8 mouse cellular contexts compared by ENCODE assay signal in the genomic region with DNA sequence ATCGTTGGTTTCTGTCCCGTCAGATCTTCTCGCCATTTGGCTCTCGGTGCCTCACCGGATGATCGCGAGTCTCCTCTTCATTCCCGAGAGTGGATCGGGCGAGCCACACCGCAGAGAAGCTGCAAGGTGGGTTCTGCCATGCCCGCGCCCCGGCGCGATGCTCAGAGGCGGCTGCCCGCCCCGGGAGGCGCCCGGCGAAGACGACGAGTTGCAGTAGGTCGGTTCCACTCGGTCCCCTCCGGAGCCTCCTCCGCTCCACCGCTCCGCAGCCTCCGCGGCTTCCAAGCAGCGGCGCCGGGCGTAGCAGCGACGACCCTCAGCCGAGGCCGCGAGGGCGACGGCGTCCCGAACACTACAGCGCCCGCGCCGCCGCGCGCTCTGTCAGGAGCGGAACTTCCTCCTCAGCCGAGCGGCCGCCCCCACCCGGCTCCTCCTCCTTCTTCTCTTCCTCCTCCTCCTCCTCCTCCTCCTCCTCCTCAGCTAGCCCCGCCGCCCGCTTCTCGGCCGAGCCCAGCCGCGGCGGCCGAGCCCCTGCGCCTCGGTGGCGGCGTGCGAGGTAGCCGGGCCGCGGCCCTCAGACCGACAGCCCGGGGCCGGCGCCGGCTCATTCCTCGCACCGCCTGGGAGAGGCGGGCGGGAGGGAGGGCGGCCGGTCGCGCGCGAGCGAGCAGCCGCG. TPM values are rescaled to one million over a fixed set of nuclear protein-coding genes. Genes with fewer than 3 reads are reported as not detected.
DNase-seq lines count a peak whose midpoint lies in the region; ATAC-seq and TF ChIP-seq lines count a peak whose summit lies in the region.

Gene Man1a2 (minus strand): TSS at position 417 of the 676 bp plus-strand sequence.

- peak within 1 kb of the TSS; percentile 68 for H3K4me2 ChIP-seq in CH12.LX (ENCODE audit: insufficient read depth, low read depth, poor library complexity, severe bottlenecking)
- H3K4me2 ChIP-seq in forebrain, embryonic 11.5 days (ENCODE audit: low read depth, low read length, severe bottlenecking), result peak within 1 kb of the TSS; percentile 88
- H3K4me2 ChIP-seq in heart, embryonic 16.5 days (ENCODE audit: low read depth, low read length), result peak within 1 kb of the TSS; percentile 92
- peak within 1 kb of the TSS; percentile 87 for H3K4me2 ChIP-seq in neural tube, embryonic 14.5 days (ENCODE audit: low read depth, low read length)

- H3K27me3 ChIP-seq in CH12.LX (replicated peaks), result no peaks in the 10 kb centered on the region
- H3K27me3 ChIP-seq in forebrain, embryonic 11.5 days (ENCODE audit: control insufficient read depth, insufficient read depth, low read length), result no peaks in the 10 kb centered on the region
- H3K27me3 ChIP-seq in heart, embryonic 16.5 days (ENCODE audit: control insufficient read depth, insufficient read depth, low read length), result no peaks in the 10 kb centered on the region
- no peaks in the 10 kb centered on the region for H3K27me3 ChIP-seq in neural tube, embryonic 14.5 days (ENCODE audit: control insufficient read depth, insufficient read depth, low read length)

- peak; percentile 90 for ATAC-seq in forebrain, embryonic 11.5 days (replicated peaks; ENCODE audit: low FRiP score)
- ATAC-seq in heart, embryonic 16.5 days (replicated peaks; ENCODE audit: extremely low read depth, insufficient read depth, low FRiP score), result peak; percentile 92
- peak; percentile 93 for ATAC-seq in neural tube, embryonic 14.5 days (ENCODE audit: low read depth)

- peak within 1 kb of the TSS; percentile 67 for H3K27ac ChIP-seq in CH12.LX (ENCODE audit: insufficient read depth, low read depth)
- peak within 1 kb of the TSS; percentile 97 for H3K27ac ChIP-seq in forebrain, embryonic 11.5 days (ENCODE audit: low read depth, low read length)
- H3K27ac ChIP-seq in heart, embryonic 16.5 days (ENCODE audit: low read length), result peak within 1 kb of the TSS; percentile 97
- H3K27ac ChIP-seq in neural tube, embryonic 14.5 days (ENCODE audit: low read depth, low read length), result peak within 1 kb of the TSS; percentile 99

- in situ Hi-C loops in CH12.LX (cut with MboI; ENCODE audit: low pct_ligation_motif_present, low pct_unique_long_range_greater_than_20kb, low sequenced_read_pairs), result loop anchor here (25.0 kb wide), 1 partner anchor 273 kb away; no protein-coding TSS in a partner anchor

- dilution Hi-C loops in CH12.LX (cut with MboI; ENCODE audit: extremely low pct_ligation_motif_present, extremely low pct_unique_long_range_greater_than_20kb, low sequenced_read_pairs), result no loop called here

- WGBS in forebrain, embryonic 11.5 days, result under 1% methylated on average over 82 of the region's 92 CpGs
- under 1% methylated on average over 87 of the region's 92 CpGs for WGBS in heart, embryonic 16.5 days
- WGBS in neural tube, embryonic 14.5 days, result under 1% methylated on average over 72 of the region's 92 CpGs

- peak within 1 kb of the TSS; percentile 94 for H3K9ac ChIP-seq in CH12.LX (ENCODE audit: insufficient read depth, low read depth)
- peak within 1 kb of the TSS; percentile 92 for H3K9ac ChIP-seq in forebrain, embryonic 11.5 days (ENCODE audit: low read length)
- H3K9ac ChIP-seq in heart, embryonic 16.5 days (ENCODE audit: low read length), result peak within 1 kb of the TSS; percentile 96
- peak within 1 kb of the TSS; percentile 87 for H3K9ac ChIP-seq in neural tube, embryonic 14.5 days (replicated peaks; ENCODE audit: low read depth, low read length)

- peaks cover 37% of the 10 kb centered on the region for H3K79me2 ChIP-seq in CH12.LX (replicated peaks; ENCODE audit: control insufficient read depth, extremely low read depth, insufficient read depth, poor library complexity, severe bottlenecking)

- no peak for TF ChIP-seq CTCF in CH12.LX (conservative IDR thresholded peaks at IDR 0.05 in 1 of 2, IDR thresholded peaks at IDR 0.05 in 1 of 2; ENCODE audit: low read depth in 2 of 2, low read length in 2 of 2)

- TF ChIP-seq RAD21 in CH12.LX (IDR thresholded peaks at IDR 0.05; ENCODE audit: low read depth, low read length), result no peak

- H3K4me3 ChIP-seq in CH12.LX (replicated peaks in 1 of 3; ENCODE audit: low read depth in 2 of 3, low read length in 2 of 3, poor library complexity in 1 of 3), result peak within 1 kb of the TSS; percentile 77 to 92 (median 89)
- H3K4me3 ChIP-seq in forebrain, embryonic 11.5 days (ENCODE audit: low read depth, low read length), result peak within 1 kb of the TSS; percentile 77
- peak within 1 kb of the TSS; percentile 96 for H3K4me3 ChIP-seq in heart, embryonic 16.5 days (ENCODE audit: low read length)
- H3K4me3 ChIP-seq in neural tube, embryonic 14.5 days (ENCODE audit: low read depth, low read length), result peak within 1 kb of the TSS; percentile 72

- DNase-seq in CH12.LX (ENCODE audit: extremely low read depth), result peak; percentile 79
- DNase-seq in c-Kit-positive CD71-negative TER-119-negative erythroid progenitor cells, embryonic 14.5 days (ENCODE audit: low read depth), result peak; percentile 59
- peak; percentile 89 for DNase-seq in forebrain, embryonic 11.5 days (ENCODE audit: low spot score)
- DNase-seq in kidney, postnatal 36 days, result peak; percentile 89 to 93
- peak; percentile 91 for DNase-seq in lung, adult 18-20 months
- peak; percentile 87 for DNase-seq in testis, postnatal 10 days (ENCODE audit: low spot score)

- peaks cover 3 to 22% of the 10 kb centered on the region in 2 experiments; a peak in 3 of 4 replicates for H3K4me1 ChIP-seq in CH12.LX (ENCODE audit: control insufficient read depth in 1 of 2, insufficient read depth in 2 of 2)
- H3K4me1 ChIP-seq in forebrain, embryonic 11.5 days (replicated peaks; ENCODE audit: control insufficient read depth, insufficient read depth, low read length), result peaks cover 3% of the 10 kb centered on the region; the same call in 1 of the 2 replicates
- H3K4me1 ChIP-seq in heart, embryonic 16.5 days (ENCODE audit: control insufficient read depth, insufficient read depth, low read length), result peaks cover 24% of the 10 kb centered on the region
- peaks cover 30% of the 10 kb centered on the region for H3K4me1 ChIP-seq in neural tube, embryonic 14.5 days (ENCODE audit: control insufficient read depth, insufficient read depth, low read length)

- TF ChIP-seq POLR2A in CH12.LX (IDR thresholded peaks at IDR 0.05; ENCODE audit: low read depth, low read length), result peak; percentile 97

- H3K9me3 ChIP-seq in CH12.LX (replicated peaks; ENCODE audit: low read length), result no peaks in the 10 kb centered on the region
- H3K9me3 ChIP-seq in forebrain, embryonic 11.5 days (ENCODE audit: control insufficient read depth, low read length), result no peaks in the 10 kb centered on the region
- H3K9me3 ChIP-seq in heart, embryonic 16.5 days (replicated peaks; ENCODE audit: control insufficient read depth, low read length), result no peaks in the 10 kb centered on the region
- no peaks in the 10 kb centered on the region for H3K9me3 ChIP-seq in neural tube, embryonic 14.5 days (ENCODE audit: control insufficient read depth, low read length)

- no peak for TF ChIP-seq EP300 in CH12.LX (IDR thresholded peaks at IDR 0.05; ENCODE audit: low read length)

- H3K36me3 ChIP-seq in CH12.LX (replicated peaks in 1 of 2; ENCODE audit: control insufficient read depth in 1 of 2, insufficient read depth in 1 of 2, low read length in 1 of 2), result peaks cover 0 to 3% of the 10 kb centered on the region in 2 experiments
- H3K36me3 ChIP-seq in forebrain, embryonic 11.5 days (ENCODE audit: control insufficient read depth, insufficient read depth, low read length), result no peaks in the 10 kb centered on the region
- no peaks in the 10 kb centered on the region for H3K36me3 ChIP-seq in heart, embryonic 16.5 days (ENCODE audit: control insufficient read depth, insufficient read depth)
- H3K36me3 ChIP-seq in neural tube, embryonic 14.5 days (ENCODE audit: control insufficient read depth, insufficient read depth, low read length), result no peaks in the 10 kb centered on the region

TF ChIP-seq in CH12.LX, 34 proteins besides CTCF, POLR2A, EP300 and RAD21 (continues in another document):
- TF ChIP-seq MAFK (IDR thresholded peaks at IDR 0.05; ENCODE audit: insufficient replicate concordance, low read length), result no peak
- no peak for TF ChIP-seq IRF4 (IDR thresholded peaks at IDR 0.05; ENCODE audit: low read depth, low read length)
- TF ChIP-seq CHD1 (IDR thresholded peaks at IDR 0.05; ENCODE audit: low read depth, low read length), result no peak
- TF ChIP-seq POLR2AphosphoS2 (IDR thresholded peaks at IDR 0.05; ENCODE audit: low read depth, low read length), result peak; percentile 62; the same call in 1 of the 2 replicates
- no peak for TF ChIP-seq ETS1 (conservative IDR thresholded peaks at IDR 0.05; ENCODE audit: low read depth, low read length)
- TF ChIP-seq TCF12 (IDR thresholded peaks at IDR 0.05; ENCODE audit: low read depth, low read length), result peak; percentile 74
- TF ChIP-seq ZNF384 (IDR thresholded peaks at IDR 0.05; ENCODE audit: low read depth, low read length), result no peak
- TF ChIP-seq MEF2A (IDR thresholded peaks at IDR 0.05; ENCODE audit: borderline replicate concordance, low read depth, low read length), result 0 out of 2 replicates have a peak, but pooled peaks have one; percentile 31
- no peak for TF ChIP-seq ZKSCAN1 (IDR thresholded peaks at IDR 0.05; ENCODE audit: borderline replicate concordance, low read depth, low read length)
- peak; percentile 95 for TF ChIP-seq NELFE (IDR thresholded peaks at IDR 0.05; ENCODE audit: low read depth, low read length)
- peak; percentile 46; the same call in 1 of the 2 replicates for TF ChIP-seq HCFC1 (IDR thresholded peaks at IDR 0.05; ENCODE audit: low read depth, low read length)
- TF ChIP-seq USF2 (conservative IDR thresholded peaks at IDR 0.05; ENCODE audit: low read depth, low read length), result no peak
- TF ChIP-seq MAZ (IDR thresholded peaks at IDR 0.05; ENCODE audit: low read depth, low read length), result peak; percentile 70; the same call in 1 of the 2 replicates
- peak; percentile 61 for TF ChIP-seq NRF1 (IDR thresholded peaks at IDR 0.05; ENCODE audit: low read depth, low read length)
- no peak for TF ChIP-seq ZC3H11A (IDR thresholded peaks at IDR 0.05; ENCODE audit: low read depth, low read length)
- TF ChIP-seq E2F4 (IDR thresholded peaks at IDR 0.05; ENCODE audit: insufficient replicate concordance, low read depth, low read length), result no peak
- TF ChIP-seq KAT2A (IDR thresholded peaks at IDR 0.05; ENCODE audit: insufficient replicate concordance, low read length), result no peak
- TF ChIP-seq JUN (IDR thresholded peaks at IDR 0.05; ENCODE audit: insufficient read depth, low read depth, low read length), result no peak
- no peak for TF ChIP-seq USF1 (IDR thresholded peaks at IDR 0.05; ENCODE audit: low read depth, low read length)

RNA-seq across cellular contexts. Expression of gene Man1a2, which starts in this region (rescaled TPM):
- total RNA-seq in CH12.LX (2012; rRNA removed) (47.7 and 53.5 TPM in 2 replicates), CH12.LX (2014; rRNA removed) (31.1 and 33.4 TPM in 2 replicates)
- polyA plus RNA-seq in CH12.LX (2012; ENCODE audit: insufficient read length, low read depth), result 73.6 and 83.7 TPM in 2 replicates
- 61.4 and 65.1 TPM in 2 replicates for polyA plus RNA-seq in forebrain, embryonic 11.5 days (2014; fragmentation: Nextera tagmentation; extraction: Ambion mirVana)
- polyA plus RNA-seq in heart, embryonic 16.5 days (2015; fragmentation: Nextera tagmentation; extraction: Ambion mirVana), result 37.9 and 43.1 TPM in 2 replicates
- polyA plus RNA-seq in neural tube, embryonic 14.5 days (2014; fragmentation: Nextera tagmentation; extraction: Ambion mirVana), result 42.6 and 50.2 TPM in 2 replicates

Comparison
In these comparisons a context has a peak if more than half of its experiments do, and no peak if none do; other contexts are left out.
1. Peak in every context shown above with its lines: DNase-seq, ATAC-seq, H3K4me3 ChIP-seq and H3K27ac ChIP-seq.